Mouse (Mus musculus) heart, adult 2 months (tissue): ENCODE data around the gene Lmbr1l. TPM values are rescaled to one million over a fixed set of nuclear protein-coding genes. Genes with fewer than 3 reads are reported as not detected.
"Not testable (repeated sequence)": the region's sequence is repeated elsewhere in the genome, so short reads cannot be mapped to it uniquely, and the experiment has no call there.

Source experiments
- DNase-seq, 2 experiments: peaks; one replicate each; pipeline ENCODE4 v3.0.0; 2021
- H3K27ac ChIP-seq: fragments of 200-600 bp; 2 replicates; pipeline ENCODE4 v1.8.1; 2022
- H3K27me3 ChIP-seq: fragments of 200-500 bp; 2 replicates; pipeline ENCODE4 v1.6.1; 2012; ENCODE audit warnings: mild to moderate bottlenecking, low read length, inconsistent platforms, mixed read lengths; ENCODE audit not compliant: control insufficient read depth, insufficient read depth
- H3K36me3 ChIP-seq: fragments of 200-500 bp; 2 replicates; pipeline ENCODE4 v1.6.1; 2012; ENCODE audit warnings: low read length, inconsistent platforms; ENCODE audit not compliant: control insufficient read depth, insufficient read depth
- H3K4me1 ChIP-seq: fragments of 200-500 bp; 2 replicates; pipeline ENCODE4 v1.6.1; 2011; ENCODE audit warnings: low read length; ENCODE audit not compliant: control insufficient read depth, insufficient read depth
- H3K4me3 ChIP-seq: fragments of 200-600 bp; 2 replicates; pipeline ENCODE4 v1.8.1; 2022
- H3K79me2 ChIP-seq: fragments of 200-500 bp; replicated peaks from 2 replicates; pipeline ENCODE4 v1.6.1; 2012; ENCODE audit warnings: mild to moderate bottlenecking, inconsistent platforms, low read length, moderate library complexity, mixed read lengths; ENCODE audit not compliant: control insufficient read depth, insufficient read depth
- H3K9ac ChIP-seq: fragments of 200-500 bp; 2 replicates; pipeline ENCODE4 v1.6.1; 2012; ENCODE audit warnings: low read depth, mild to moderate bottlenecking, control low read depth, inconsistent platforms, low read length, mixed read lengths
- CTCF ChIP-seq: fragments of 200-600 bp; IDR thresholded peaks from 2 replicates; pipeline ENCODE4 v1.8.1; 2022; ENCODE audit warnings: antibody characterized with exemption, mild to moderate bottlenecking, moderate library complexity
- EP300 ChIP-seq: fragments of 200-500 bp; IDR thresholded peaks from 2 replicates; pipeline ENCODE4 v1.6.1; 2011; ENCODE audit warnings: low read depth, low read length, control low read depth; ENCODE audit not compliant: insufficient read depth
- POLR2A ChIP-seq: fragments of 200-500 bp; IDR thresholded peaks from 2 replicates; pipeline ENCODE4 v1.6.1; 2011; ENCODE audit warnings: mild to moderate bottlenecking, low read depth, low read length, control low read depth; ENCODE audit not compliant: insufficient read depth
- WGBS: fragments of 180-500 bp; shearing (Covaris S2); methylation state at CpG from one replicate; pipeline ENCODE4 v1.1.7; 2018; 5-methylcytosine and 5-hydroxymethylcytosine counted together
- intact Hi-C: fragments of 180-260 bp; cut with DNase I; formaldehyde crosslinking; loops from one replicate; pipeline ENCODE4 v1.15.1; 2025
- polyA plus RNA-seq: library from polyadenylated mRNA; depleted of rRNA; stranded (reverse); fragments of >200 nt; gene quantifications from 2 replicates; pipeline ENCODE4 v1.2.3, GENCODE M21; 2012
- total RNA-seq, 2 experiments: library from RNA; stranded (reverse); gene quantifications; 2 replicates each; pipeline ENCODE4 v1.2.3; 2021

Lmbr1l gene
- total and polyA plus RNA-seq, 3 experiments = 7.1 to 23.2 (median 11.1) TPM

DNA sequence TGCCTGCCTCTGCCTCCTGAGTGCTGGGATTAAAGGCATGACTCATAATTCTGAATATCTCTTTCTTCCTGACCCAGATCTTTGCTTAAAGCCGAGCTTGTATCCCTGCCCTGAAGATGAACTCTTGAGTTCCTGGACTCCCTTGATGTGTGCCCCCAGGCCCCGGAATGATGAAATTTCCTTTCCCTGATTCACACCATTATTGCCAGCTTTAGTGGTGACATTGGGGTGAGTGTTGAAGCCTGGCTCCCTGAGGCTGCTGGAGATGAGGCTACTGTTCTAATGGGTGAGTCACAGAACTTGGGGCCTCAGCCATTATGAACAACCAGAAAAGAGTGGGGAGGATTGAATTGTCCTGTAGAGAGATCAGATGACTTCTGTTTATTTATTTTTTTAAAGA is 23.5 kb upstream of the Lmbr1l start:
- DNase-seq = no peak
- H3K4me1 ChIP-seq = no peaks in the 10 kb centered on the region
- no peak for TF ChIP-seq CTCF
- TF ChIP-seq POLR2A = no peak
- TF ChIP-seq EP300 = no peak
- H3K4me3 ChIP-seq = no peak overlapping the region
- no peaks in the 10 kb centered on the region for H3K36me3 ChIP-seq
- H3K27ac ChIP-seq = no peak overlapping the region
- H3K79me2 ChIP-seq = no peaks in the 10 kb centered on the region
- H3K27me3 ChIP-seq = no peaks in the 10 kb centered on the region
- WGBS = 50% methylated on average over 2 of the region's 2 CpGs
- no peak overlapping the region for H3K9ac ChIP-seq
- intact Hi-C loops = no loop called here

GRCm38 (mm10) chr15:98940816-98941215 is 22.8 kb upstream of the Lmbr1l start:
- no peak for DNase-seq
- H3K27ac ChIP-seq = no peak overlapping the region
- H3K9ac ChIP-seq = no peak overlapping the region
- WGBS = 60% methylated on average over 10 of the region's 10 CpGs
- TF ChIP-seq EP300 (no peak), CTCF (no peak), POLR2A (no peak)
- H3K79me2 ChIP-seq = no peaks in the 10 kb centered on the region
- no peaks in the 10 kb centered on the region for H3K27me3 ChIP-seq
- no peaks in the 10 kb centered on the region for H3K36me3 ChIP-seq
- no peak overlapping the region for H3K4me3 ChIP-seq
- intact Hi-C loops = no loop called here
- H3K4me1 ChIP-seq = no peaks in the 10 kb centered on the region

GRCm38 (mm10) chr15:98934217-98934839 is 16.3 kb upstream of the Lmbr1l start, which contains the start of gene Tuba1b:
Gene Tuba1b (minus strand): TSS chr15:98934565.
- under 1% methylated on average over 58 of the region's 58 CpGs for WGBS

GRCm38 (mm10) chr15:98933833-98934216 is 15.8 kb upstream of the Lmbr1l start:
- H3K4me3 ChIP-seq = peak overlapping the region; percentile 90
- intact Hi-C loops = loop anchor here (1.0 to 2.0 kb wide), 3 partner anchors 19 to 59 kb away; partner anchors contain the start of genes Gm49450 and Tuba1a
- peaks cover 3% of the 10 kb centered on the region for H3K4me1 ChIP-seq
- WGBS = under 1% methylated on average over 35 of the region's 35 CpGs
- peak overlapping the region; percentile 89 for H3K9ac ChIP-seq
- peaks cover 6% of the 10 kb centered on the region for H3K36me3 ChIP-seq
- peak; percentile 93 to 97 for DNase-seq
- no peak for TF ChIP-seq CTCF
- TF ChIP-seq POLR2A = no peak
- no peak for TF ChIP-seq EP300
- peak overlapping the region; percentile 95 for H3K27ac ChIP-seq
- no peaks in the 10 kb centered on the region for H3K27me3 ChIP-seq
- H3K79me2 ChIP-seq = no peaks in the 10 kb centered on the region

More at GRCm38 (mm10) chr15:98934217-98934839, 16.3 kb upstream of the Lmbr1l start, which contains the start of gene Tuba1b:
- Histone ChIP-seq H3K4me3 (peak within 1 kb of the TSS; percentile 90), H3K27me3 (no peaks in the 10 kb centered on the region), H3K4me1 (peaks cover 3% of the 10 kb centered on the region), H3K36me3 (peaks cover 6% of the 10 kb centered on the region), H3K27ac (peak within 1 kb of the TSS; percentile 95), H3K79me2 (no peaks in the 10 kb centered on the region), H3K9ac (peak within 1 kb of the TSS; percentile 89)
- TF ChIP-seq CTCF = peak; percentile 35
- peak; percentile 96 for TF ChIP-seq POLR2A
- no peak for TF ChIP-seq EP300
- peak; percentile 94 to 96 for DNase-seq
- intact Hi-C loops = loop anchor here (1.0 to 2.0 kb wide), 3 partner anchors 18 to 59 kb away; partner anchors contain the start of genes Gm49450 and Tuba1a

- H3K36me3 ChIP-seq, H3K27me3 ChIP-seq, H3K79me2 ChIP-seq, H3K4me1 ChIP-seq, intact Hi-C loops: not testable (repeated sequence)
- Histone ChIP-seq H3K27ac (peak overlapping the region; percentile 95), H3K4me3 (peak overlapping the region; percentile 90), H3K9ac (peak overlapping the region; percentile 17; the same call in 1 of the 2 replicates)
- WGBS = 0% methylated on average over 8 of the region's 9 CpGs
- peak in 1 of 2 experiments; percentile 28 for DNase-seq
Measured at GRCm38 (mm10) chr15:98933004-98933671, 15.1 kb upstream of the Lmbr1l start.

- WGBS = 74% methylated on average over 3 of the region's 3 CpGs
- Histone ChIP-seq H3K9ac (no peak overlapping the region; the same call in 1 of the 2 replicates), H3K36me3 (peaks cover 6% of the 10 kb centered on the region), H3K79me2 (no peaks in the 10 kb centered on the region), H3K4me1 (peaks cover 8% of the 10 kb centered on the region), H3K4me3 (no peak overlapping the region), H3K27ac (no peak overlapping the region), H3K27me3 (no peaks in the 10 kb centered on the region)
- TF ChIP-seq EP300 (no peak), CTCF (no peak), POLR2A (no peak)
- intact Hi-C loops = no loop called here
- DNase-seq = no peak
Measured at GRCm38 (mm10) chr15:98930998-98931397, 13.0 kb upstream of the Lmbr1l start.
